Mouse (Mus musculus) liver, postnatal 0 days (tissue): Measurements from ENCODE around the gene Naxe.

Experiments used
- CTCF ChIP-seq: sonication (generic); IDR thresholded peaks from 2 replicates; pipeline ENCODE4 v1.5.1; 2016; ENCODE audit warnings: antibody characterized with exemption, low read depth
- EP300 ChIP-seq: IDR thresholded peaks from 2 replicates; pipeline ENCODE4 v1.6.1; 2016; ENCODE audit warnings: antibody characterized with exemption, low read depth, mild to moderate bottlenecking

DNA sequence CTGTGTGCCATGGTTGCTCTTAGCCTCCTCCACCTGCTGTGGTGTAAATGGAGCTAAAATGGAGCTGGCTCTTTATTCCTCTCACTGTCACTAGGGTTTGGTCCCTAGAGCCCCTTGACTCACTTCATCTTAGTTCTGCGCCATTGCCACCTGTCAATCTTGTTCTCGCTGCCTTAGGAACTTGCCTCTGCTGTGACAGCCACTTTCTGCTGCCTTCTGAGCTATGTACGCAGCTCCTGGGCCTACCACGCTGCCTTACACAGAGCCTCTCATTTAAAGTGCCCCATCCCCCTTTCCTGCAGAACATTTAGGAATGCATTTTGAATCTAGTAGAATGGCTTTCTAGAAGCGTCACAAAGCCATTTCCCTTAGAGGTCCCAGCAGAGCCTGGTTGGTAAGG is 35.8 kb upstream of the Naxe start:
- TF ChIP-seq CTCF (no peak), EP300 (no peak)
